Mouse (Mus musculus): Measurements from ENCODE around the gene Rarres1. TPM values are rescaled to one million over a fixed set of nuclear protein-coding genes. Genes with fewer than 3 reads are reported as not detected.

Rarres1 gene
- 2.5 and 3.5 TPM in 2 replicates for polyA plus RNA-seq (2015; fragmentation: Nextera tagmentation; extraction: Ambion mirVana)

DNA sequence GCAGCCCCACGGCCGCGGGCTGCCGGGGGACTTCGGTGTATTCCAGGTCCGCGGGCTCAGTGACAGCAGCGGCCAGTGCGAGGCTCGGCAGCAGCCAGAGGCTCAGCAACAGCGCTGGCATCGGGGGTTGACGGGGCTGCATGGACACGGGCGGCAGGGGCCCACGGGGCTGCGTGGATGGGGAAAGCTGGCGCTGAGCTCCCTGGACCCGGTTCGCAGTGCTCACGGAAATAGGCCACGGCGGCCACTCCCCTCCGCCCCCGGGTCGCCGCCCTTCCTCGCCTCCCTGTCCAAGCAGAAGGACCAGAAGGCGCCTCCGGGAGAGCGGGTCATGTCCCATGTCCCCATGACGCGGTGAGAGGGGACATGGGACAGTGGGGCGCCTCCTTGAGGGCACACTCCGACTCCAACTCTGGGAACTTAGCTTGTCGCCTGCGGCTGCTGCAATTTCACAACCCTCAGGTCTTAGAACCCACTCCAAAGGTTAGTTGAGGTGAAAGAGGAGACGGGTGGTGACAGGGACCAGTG lies at the start of gene Rarres1:
Gene Rarres1 (minus strand): TSS at position 250 of the 528 bp plus-strand sequence.
- ATAC-seq (replicated peaks; ENCODE audit: insufficient number of reproducible peaks, insufficient read depth, low FRiP score, low read depth) = peak; percentile 28; the same call in 1 of the 2 replicates
- Histone ChIP-seq H3K4me1 (replicated peaks) (peaks cover 6% of the 10 kb centered on the region), H3K4me2 (peak within 1 kb of the TSS; percentile 99), H3K4me3 (peak within 1 kb of the TSS; percentile 57), H3K27ac (no peak within 1 kb of the TSS), H3K9me3 (replicated peaks) (no peaks in the 10 kb centered on the region), H3K36me3 (no peaks in the 10 kb centered on the region), H3K27me3 (peaks cover 27% of the 10 kb centered on the region), H3K9ac (peak within 1 kb of the TSS; percentile 53)
- WGBS = 3% methylated on average over 38 of the region's 38 CpGs

DNA sequence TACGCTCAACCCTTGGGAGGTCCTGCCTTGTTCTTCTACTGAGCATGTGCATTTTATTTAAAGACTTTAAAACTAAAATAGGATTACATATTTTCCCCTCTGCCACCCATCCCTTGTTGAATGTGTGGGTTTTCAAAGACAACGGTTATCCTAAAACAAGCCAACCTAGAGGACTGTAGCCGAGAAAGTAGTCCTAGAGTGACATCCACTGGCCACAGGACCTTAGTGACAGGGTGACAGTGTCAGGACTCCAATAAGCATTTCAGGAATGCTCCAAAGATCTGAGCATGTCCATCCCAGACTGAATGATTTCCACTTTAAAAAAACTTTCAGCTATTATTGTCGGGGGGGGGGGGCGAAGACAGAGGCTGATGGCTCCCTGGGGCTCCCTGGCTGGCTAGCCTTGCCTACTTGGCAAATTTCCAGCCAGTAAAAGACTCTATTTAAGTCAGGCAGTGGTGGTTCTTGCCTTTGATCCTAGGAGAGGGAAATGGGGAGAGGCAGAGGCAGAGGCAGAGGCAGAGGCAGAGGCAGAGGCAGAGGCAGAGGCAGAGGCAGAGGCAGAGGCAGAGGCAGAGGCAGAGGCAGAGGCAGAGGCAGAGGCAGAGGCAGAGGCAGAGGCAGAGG lies 49.5 kb upstream of the Rarres1 start:
- Histone ChIP-seq H3K9me3 (replicated peaks) (no peaks in the 10 kb centered on the region), H3K27ac (no peak overlapping the region), H3K4me2 (no peak overlapping the region), H3K9ac (no peak overlapping the region), H3K4me1 (replicated peaks) (no peaks in the 10 kb centered on the region), H3K27me3 (no peaks in the 10 kb centered on the region), H3K4me3 (no peak overlapping the region), H3K36me3 (no peaks in the 10 kb centered on the region)
- ATAC-seq (replicated peaks; ENCODE audit: insufficient number of reproducible peaks, insufficient read depth, low FRiP score, low read depth) = no peak
- WGBS = 47% methylated on average over 5 of the region's 5 CpGs

DNA sequence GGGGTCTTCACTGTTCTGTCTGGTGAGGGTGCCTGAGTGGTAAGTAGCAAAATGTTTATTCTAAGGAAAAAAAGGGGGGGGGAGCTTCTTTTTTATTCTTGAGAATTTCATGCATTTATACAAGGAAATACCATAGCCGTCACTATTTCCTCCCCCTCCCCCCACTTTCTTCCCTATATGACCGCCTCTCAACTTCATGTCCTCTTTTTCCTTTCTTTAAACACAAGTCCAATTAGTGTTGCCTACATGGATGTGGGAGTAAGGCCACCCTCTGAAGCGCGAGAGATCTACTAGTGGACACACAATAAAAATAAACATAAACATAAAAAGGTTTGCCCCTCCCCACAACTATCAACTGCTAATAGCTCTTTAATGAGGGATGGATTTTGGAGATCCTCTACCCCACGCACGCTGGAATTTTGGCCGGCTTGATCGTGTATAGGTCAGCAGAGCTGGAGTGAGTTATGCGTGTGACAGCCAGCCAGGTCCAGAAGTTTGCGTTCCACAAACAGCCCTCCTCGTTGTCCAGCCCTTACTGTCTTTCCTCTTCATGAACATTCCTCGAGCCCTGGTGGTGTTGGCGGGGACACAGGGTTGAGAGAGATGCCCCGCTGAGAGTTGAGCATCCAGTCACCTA lies 42.5 kb upstream of the Rarres1 start:
- no peaks in the 10 kb centered on the region for H3K9me3 ChIP-seq (replicated peaks)
- H3K27me3 ChIP-seq = no peaks in the 10 kb centered on the region
- no peak for ATAC-seq (replicated peaks; ENCODE audit: insufficient number of reproducible peaks, insufficient read depth, low FRiP score, low read depth)
- 80% methylated on average over 14 of the region's 14 CpGs for WGBS
- H3K27ac ChIP-seq = no peak overlapping the region
- no peak overlapping the region for H3K4me3 ChIP-seq
- no peaks in the 10 kb centered on the region for H3K36me3 ChIP-seq
- H3K4me2 ChIP-seq = peak overlapping the region; percentile 30; the same call in 1 of the 2 replicates
- H3K4me1 ChIP-seq (replicated peaks) = no peaks in the 10 kb centered on the region
- H3K9ac ChIP-seq = no peak overlapping the region

DNA sequence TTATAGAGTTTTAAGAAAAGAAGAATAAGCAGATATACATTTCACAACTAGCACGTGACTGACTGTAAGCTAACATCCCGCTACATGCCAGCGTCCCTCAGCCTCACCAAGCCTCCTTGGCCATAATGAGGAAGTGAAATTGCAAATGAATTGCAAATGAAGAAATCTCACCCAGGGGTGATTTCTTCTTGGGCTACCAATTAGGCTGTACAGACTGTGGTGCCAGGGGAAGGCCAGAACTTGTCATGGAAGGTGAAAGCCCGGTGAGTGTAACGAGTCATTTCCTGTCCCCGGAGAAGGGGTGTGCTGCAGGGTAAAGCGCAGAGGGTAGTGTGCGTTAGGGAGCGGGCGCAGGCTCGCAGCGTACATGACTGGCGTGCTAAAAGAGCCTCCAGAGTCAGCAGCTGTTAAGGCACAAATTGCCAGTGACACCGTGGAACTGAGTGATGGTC lies 41.9 kb upstream of the Rarres1 start:
- H3K4me1 ChIP-seq (replicated peaks) = no peaks in the 10 kb centered on the region

DNA sequence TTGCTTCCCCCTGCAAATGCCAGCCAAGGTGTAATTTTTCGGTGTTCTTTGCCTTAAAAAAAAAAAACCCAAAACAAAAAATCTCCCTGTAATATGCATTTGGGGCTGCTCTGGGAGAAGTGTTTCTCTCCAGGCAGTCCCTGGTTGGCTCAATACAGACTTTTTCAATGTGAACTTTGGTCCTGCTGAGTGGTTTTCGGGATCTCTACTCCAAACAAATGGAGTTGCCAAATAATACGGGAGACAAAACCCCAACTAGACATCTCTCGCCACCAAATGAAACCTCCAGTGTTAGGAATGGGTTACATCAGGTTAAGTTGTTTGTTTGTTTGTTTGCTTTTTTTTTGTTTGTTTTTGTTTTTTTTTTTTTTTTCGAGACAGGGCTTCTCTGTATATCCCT lies 39.9 kb upstream of the Rarres1 start:
- H3K4me3 ChIP-seq = no peak overlapping the region
- no peak for ATAC-seq (replicated peaks; ENCODE audit: insufficient number of reproducible peaks, insufficient read depth, low FRiP score, low read depth)
- no peak overlapping the region for H3K27ac ChIP-seq
- H3K4me1 ChIP-seq (replicated peaks) = no peaks in the 10 kb centered on the region
- H3K36me3 ChIP-seq = no peaks in the 10 kb centered on the region
- no peaks in the 10 kb centered on the region for H3K27me3 ChIP-seq
- no peaks in the 10 kb centered on the region for H3K9me3 ChIP-seq (replicated peaks)
- H3K4me2 ChIP-seq = no peak overlapping the region
- H3K9ac ChIP-seq = no peak overlapping the region
- 81% methylated on average over 5 of the region's 5 CpGs for WGBS

More for the DNA sequence above, 41.9 kb upstream of the Rarres1 start:
- H3K9ac ChIP-seq = no peak overlapping the region
- peak overlapping the region; percentile 30 for H3K4me2 ChIP-seq
- H3K4me3 ChIP-seq = no peak overlapping the region
- WGBS = 47% methylated on average over 14 of the region's 14 CpGs
- H3K9me3 ChIP-seq (replicated peaks) = no peaks in the 10 kb centered on the region
- H3K27me3 ChIP-seq = no peaks in the 10 kb centered on the region
- no peak overlapping the region for H3K27ac ChIP-seq
- ATAC-seq (replicated peaks; ENCODE audit: insufficient number of reproducible peaks, insufficient read depth, low FRiP score, low read depth) = no peak
- H3K36me3 ChIP-seq = no peaks in the 10 kb centered on the region

DNA sequence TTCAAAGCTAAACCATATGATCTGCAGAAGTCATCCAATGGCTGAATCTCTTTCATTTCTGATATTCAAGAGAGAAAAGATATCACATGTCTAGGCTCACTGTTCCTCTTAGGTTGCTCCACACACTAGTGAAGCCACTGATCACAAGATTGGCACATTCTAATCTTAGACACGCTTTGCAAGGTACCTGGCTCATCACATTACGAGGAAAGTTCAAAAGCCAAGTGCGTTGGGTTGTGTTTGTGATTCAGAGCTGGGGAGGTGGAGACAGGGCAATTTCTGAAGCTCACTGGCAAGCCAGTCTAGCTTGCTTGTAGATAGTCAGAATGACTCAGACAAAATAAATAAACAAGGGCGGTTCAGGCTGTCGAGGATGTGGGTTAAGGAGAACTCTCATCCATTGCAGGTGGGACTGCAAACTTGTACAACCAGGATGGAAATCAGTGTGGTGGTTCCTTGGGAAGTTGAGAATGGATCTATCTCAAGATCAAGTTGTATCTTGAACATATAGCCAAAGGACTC lies 38.7 kb upstream of the Rarres1 start:
- no peaks in the 10 kb centered on the region for H3K9me3 ChIP-seq (replicated peaks)
- 70% methylated on average over 5 of the region's 5 CpGs for WGBS
- H3K27ac ChIP-seq = no peak overlapping the region
- ATAC-seq (replicated peaks; ENCODE audit: insufficient number of reproducible peaks, insufficient read depth, low FRiP score, low read depth) = no peak
- no peaks in the 10 kb centered on the region for H3K4me1 ChIP-seq (replicated peaks)
- no peaks in the 10 kb centered on the region for H3K27me3 ChIP-seq
- H3K4me3 ChIP-seq = no peak overlapping the region
- H3K4me2 ChIP-seq = no peak overlapping the region
- no peak overlapping the region for H3K9ac ChIP-seq
- H3K36me3 ChIP-seq = no peaks in the 10 kb centered on the region

DNA sequence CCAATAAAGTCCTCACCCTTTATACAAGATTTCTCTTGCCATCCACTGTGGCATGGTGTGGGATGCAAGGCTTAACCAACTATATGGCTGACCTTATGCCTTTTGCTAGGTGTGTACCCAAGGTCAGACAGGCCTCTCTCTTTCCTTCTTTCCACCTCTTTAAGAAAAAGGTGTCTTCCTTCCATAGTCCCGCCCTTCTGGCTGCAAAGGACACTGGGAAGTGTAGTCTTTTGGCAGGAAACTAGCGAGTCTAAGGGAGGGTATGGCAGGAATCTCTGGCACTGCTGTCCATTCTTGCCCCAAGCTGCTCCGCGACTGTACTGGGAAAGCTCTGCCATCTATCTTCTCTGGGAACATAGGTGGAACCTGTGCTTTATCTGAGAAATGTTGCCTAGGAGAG lies 38.0 kb upstream of the Rarres1 start:
- Histone ChIP-seq H3K4me2 (no peak overlapping the region), H3K4me1 (replicated peaks) (no peaks in the 10 kb centered on the region), H3K27ac (no peak overlapping the region), H3K9ac (no peak overlapping the region), H3K36me3 (no peaks in the 10 kb centered on the region), H3K9me3 (replicated peaks) (no peaks in the 10 kb centered on the region), H3K27me3 (no peaks in the 10 kb centered on the region), H3K4me3 (no peak overlapping the region)
- WGBS = 34% methylated on average over 4 of the region's 4 CpGs
- no peak for ATAC-seq (replicated peaks; ENCODE audit: insufficient number of reproducible peaks, insufficient read depth, low FRiP score, low read depth)

DNA sequence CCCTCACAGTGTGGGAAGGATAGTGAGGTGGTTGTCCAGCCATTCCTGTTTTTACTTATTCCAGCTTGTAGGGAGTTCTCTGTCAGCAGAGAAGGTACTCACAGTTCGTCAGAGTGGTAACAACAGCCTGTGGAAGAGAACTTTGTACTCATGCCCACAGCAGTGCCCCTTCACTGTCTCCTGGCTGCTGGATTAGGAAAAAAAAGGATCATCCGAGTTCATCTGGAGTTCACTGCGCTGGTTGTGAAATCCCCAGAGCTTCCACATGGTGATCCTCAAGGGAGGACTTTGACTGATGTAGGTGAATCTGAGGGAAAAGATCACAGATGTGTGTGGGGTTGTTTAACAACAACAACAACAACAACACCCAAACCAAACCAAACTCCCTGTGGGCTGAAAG lies 35.9 kb upstream of the Rarres1 start:
- Histone ChIP-seq H3K4me3 (no peak overlapping the region), H3K9ac (no peak overlapping the region), H3K4me2 (no peak overlapping the region), H3K27me3 (no peaks in the 10 kb centered on the region), H3K27ac (no peak overlapping the region), H3K9me3 (replicated peaks) (no peaks in the 10 kb centered on the region), H3K4me1 (replicated peaks) (no peaks in the 10 kb centered on the region), H3K36me3 (no peaks in the 10 kb centered on the region)
- ATAC-seq (replicated peaks; ENCODE audit: insufficient number of reproducible peaks, insufficient read depth, low FRiP score, low read depth) = no peak
- WGBS = 64% methylated on average over 3 of the region's 3 CpGs

DNA sequence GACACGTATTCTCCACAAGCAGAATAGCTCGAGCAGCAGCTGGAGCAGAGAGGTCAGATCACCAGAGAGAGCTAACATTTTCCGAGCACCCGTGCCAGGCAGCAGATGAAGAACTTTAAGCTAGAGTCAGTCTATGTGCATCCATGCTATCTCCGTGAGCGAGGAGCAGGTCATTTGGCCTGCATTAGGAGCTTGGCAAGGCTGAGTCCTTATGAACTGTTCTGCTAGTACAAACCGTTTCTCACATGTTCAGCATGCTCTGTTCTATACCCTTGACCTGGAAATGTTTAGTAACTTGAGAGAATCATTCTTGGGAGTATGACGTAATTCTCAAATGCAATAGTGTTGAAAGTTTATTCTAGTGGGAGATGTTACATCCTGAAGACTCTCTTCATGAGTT lies 28.3 kb upstream of the Rarres1 start:
- Histone ChIP-seq H3K4me3 (no peak overlapping the region), H3K9me3 (replicated peaks) (no peaks in the 10 kb centered on the region), H3K36me3 (no peaks in the 10 kb centered on the region), H3K4me1 (replicated peaks) (no peaks in the 10 kb centered on the region), H3K4me2 (no peak overlapping the region), H3K27me3 (no peaks in the 10 kb centered on the region), H3K9ac (no peak overlapping the region), H3K27ac (no peak overlapping the region)
- 73% methylated on average over 8 of the region's 8 CpGs for WGBS
- no peak for ATAC-seq (replicated peaks; ENCODE audit: insufficient number of reproducible peaks, insufficient read depth, low FRiP score, low read depth)

DNA sequence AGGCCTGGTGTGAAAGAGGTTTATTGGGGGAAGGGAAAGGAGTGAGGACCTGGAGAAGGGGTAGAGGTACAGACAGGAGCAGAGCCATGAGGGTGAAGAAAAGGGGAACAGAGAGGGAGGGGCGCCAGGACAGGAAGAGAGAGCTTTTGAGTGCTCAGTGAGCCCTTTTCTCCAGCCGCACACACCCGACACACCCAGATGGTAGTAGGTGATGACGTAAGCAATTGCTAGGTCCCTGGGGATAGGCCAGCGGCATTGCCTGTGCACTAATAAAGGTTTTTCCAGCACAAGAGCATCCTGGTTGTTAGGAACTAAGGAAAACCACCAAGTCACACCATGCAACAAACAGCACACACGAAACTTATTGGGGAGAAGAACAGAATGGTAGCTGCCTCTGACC lies 9.4 kb upstream of the Rarres1 start:
- ATAC-seq (replicated peaks; ENCODE audit: insufficient number of reproducible peaks, insufficient read depth, low FRiP score, low read depth) = no peak
- no peaks in the 10 kb centered on the region for H3K9me3 ChIP-seq (replicated peaks)
- H3K27ac ChIP-seq = no peak overlapping the region
- no peak overlapping the region for H3K9ac ChIP-seq
- H3K27me3 ChIP-seq = no peaks in the 10 kb centered on the region
- H3K4me3 ChIP-seq = no peak overlapping the region
- H3K36me3 ChIP-seq = no peaks in the 10 kb centered on the region
- H3K4me2 ChIP-seq = no peak overlapping the region
- H3K4me1 ChIP-seq (replicated peaks) = peaks cover 6% of the 10 kb centered on the region; the same call in 1 of the 2 replicates
- 74% methylated on average over 6 of the region's 6 CpGs for WGBS

DNA sequence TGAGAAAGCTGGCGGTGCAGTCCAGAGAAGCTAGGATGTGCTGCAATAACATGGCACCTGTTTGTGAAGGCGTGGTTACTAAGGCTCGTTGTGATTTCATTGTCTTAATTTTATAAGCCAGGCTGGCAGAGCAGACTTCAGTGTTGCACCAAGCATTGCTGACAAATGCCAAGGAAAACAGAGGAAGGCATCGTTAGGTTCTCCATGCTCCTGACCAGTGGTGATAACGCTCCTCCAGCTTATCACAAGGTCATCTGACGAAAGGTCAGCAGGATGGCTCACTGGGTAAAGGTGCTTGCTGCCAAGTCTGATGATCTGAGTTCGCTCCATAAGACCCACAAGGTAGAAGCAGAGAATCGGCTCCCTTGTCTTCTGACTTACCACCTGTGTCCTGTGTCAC lies 7.4 kb upstream of the Rarres1 start:
- H3K4me2 ChIP-seq = no peak overlapping the region
- H3K27ac ChIP-seq = no peak overlapping the region
- H3K4me1 ChIP-seq (replicated peaks) = peaks cover 6% of the 10 kb centered on the region; the same call in 1 of the 2 replicates
- WGBS = 81% methylated on average over 8 of the region's 8 CpGs
- no peak overlapping the region for H3K4me3 ChIP-seq
- no peaks in the 10 kb centered on the region for H3K36me3 ChIP-seq
- no peak for ATAC-seq (replicated peaks; ENCODE audit: insufficient number of reproducible peaks, insufficient read depth, low FRiP score, low read depth)
- no peak overlapping the region for H3K9ac ChIP-seq
- H3K27me3 ChIP-seq = no peaks in the 10 kb centered on the region
- H3K9me3 ChIP-seq (replicated peaks) = no peaks in the 10 kb centered on the region

Measured in heart, embryonic 15.5 days (tissue).